Mouse (Mus musculus) heart, embryonic 14.5 days (tissue): ENCODE results near the gene Nrcam. TPM values are rescaled to one million over a fixed set of nuclear protein-coding genes. Genes with fewer than 3 reads are reported as not detected.
A peak's percentile ranks its signal among the peaks of the same experiment; 100 is the strongest.

Source experiments
- ATAC-seq: fragments of 200-750 bp; cut with Nextera tagmentation; 2 replicates; pipeline ENCODE4 v1.8.0; 2017; ENCODE audit warnings: low read depth, moderate TSS enrichment; ENCODE audit not compliant: insufficient number of reproducible peaks, insufficient read depth, low FRiP score
- H3K27ac ChIP-seq, 2 experiments: fragments of 200-500 bp in 1 of 2; fragments of 300-500 bp in 1 of 2; sonication (generic) in 1 of 2; replicated peaks in 1 of 2; 2 replicates each; pipeline ENCODE4 v1.5.1; 2012 to 2014; ENCODE audit warnings: low read depth in 2 of 2, low read length in 2 of 2, control low read depth in 1 of 2, mild to moderate bottlenecking in 1 of 2, mixed read lengths in 1 of 2; ENCODE audit not compliant: control insufficient read depth in 1 of 2, insufficient read depth in 1 of 2
- H3K27me3 ChIP-seq: fragments of 300-500 bp; sonication (generic); 2 replicates; pipeline ENCODE4 v1.6.1; 2014; ENCODE audit warnings: mild to moderate bottlenecking, low read length, control low read depth; ENCODE audit not compliant: control insufficient read depth, insufficient read depth
- H3K36me3 ChIP-seq: fragments of 300-500 bp; sonication (generic); 2 replicates; pipeline ENCODE4 v1.6.1; 2014; ENCODE audit warnings: mild to moderate bottlenecking, control low read depth, low read length, mixed read lengths; ENCODE audit not compliant: control insufficient read depth, insufficient read depth
- H3K4me1 ChIP-seq, 2 experiments: fragments of 200-500 bp in 1 of 2; fragments of 300-500 bp in 1 of 2; sonication (generic) in 1 of 2; 2 replicates each; pipeline ENCODE4 v1.6.1; 2012 to 2014; ENCODE audit warnings: low read length in 2 of 2, control low read depth in 1 of 2, mixed read lengths in 1 of 2; ENCODE audit not compliant: control insufficient read depth in 2 of 2, insufficient read depth in 2 of 2
- H3K4me2 ChIP-seq: fragments of 300-500 bp; sonication (generic); 2 replicates; pipeline ENCODE4 v1.6.1; 2014; ENCODE audit warnings: mild to moderate bottlenecking, low read length
- H3K4me3 ChIP-seq, 2 experiments: fragments of 200-500 bp in 1 of 2; fragments of 300-500 bp in 1 of 2; sonication (generic) in 1 of 2; 2 replicates each; pipeline ENCODE4 v1.5.1; 2012 to 2014; ENCODE audit warnings: low read length in 2 of 2, mild to moderate bottlenecking in 2 of 2, control low read depth in 1 of 2, low read depth in 1 of 2, moderate library complexity in 1 of 2; ENCODE audit not compliant: control insufficient read depth in 1 of 2, insufficient read depth in 1 of 2
- H3K9ac ChIP-seq: fragments of 300-500 bp; sonication (generic); 2 replicates; pipeline ENCODE4 v1.6.1; 2014; ENCODE audit warnings: mild to moderate bottlenecking, low read length
- H3K9me3 ChIP-seq: fragments of 300-500 bp; sonication (generic); 2 replicates; pipeline ENCODE4 v1.6.1; 2016; ENCODE audit warnings: low read length, control low read depth; ENCODE audit not compliant: control insufficient read depth
- WGBS: fragments of 180-500 bp; shearing (Covaris S2); extraction: QIAGEN DNeasy Blood & Tissue Kit; methylation state at CpG from one replicate; pipeline ENCODE4 v1.1.7; 2014; 5-methylcytosine and 5-hydroxymethylcytosine counted together
- polyA plus RNA-seq: library from polyadenylated mRNA; unstranded; fragments of >200 nt; fragmentation: Nextera tagmentation; extraction: Ambion mirVana; gene quantifications from 2 replicates; pipeline ENCODE4 v1.2.1, GENCODE M21; 2014

Gene Nrcam
- polyA plus RNA-seq, 1 experiment from 2014 or later = 1.3 TPM

- no peak overlapping the region for H3K9ac ChIP-seq
- H3K36me3 ChIP-seq = peaks cover 43% of the 10 kb centered on the region
- no peaks in the 10 kb centered on the region for H3K27me3 ChIP-seq
- H3K4me1 ChIP-seq = peaks cover 0 to 3% of the 10 kb centered on the region in 2 experiments; a peak in 2 of 4 replicates
- no peak overlapping the region for H3K4me3 ChIP-seq
- H3K27ac ChIP-seq = no peak overlapping the region
- no peaks in the 10 kb centered on the region for H3K9me3 ChIP-seq
- WGBS = 84% methylated on average over 1 of the region's 1 CpGs
- no peak overlapping the region for H3K4me2 ChIP-seq
- ATAC-seq = no peak
These were observed 24.7 kb upstream of the Nrcam start for GRCm38 (mm10) chr12:44304012-44304411.

- peaks cover 0 to 3% of the 10 kb centered on the region in 2 experiments; a peak in 2 of 4 replicates for H3K4me1 ChIP-seq
- no peak overlapping the region for H3K4me2 ChIP-seq
- no peaks in the 10 kb centered on the region for H3K9me3 ChIP-seq
- no peak overlapping the region for H3K27ac ChIP-seq
- peaks cover 46% of the 10 kb centered on the region for H3K36me3 ChIP-seq
- no peaks in the 10 kb centered on the region for H3K27me3 ChIP-seq
- no peak for ATAC-seq
- no peak overlapping the region for H3K4me3 ChIP-seq
- no peak overlapping the region for H3K9ac ChIP-seq
- WGBS = 88% methylated on average over 5 of the region's 5 CpGs
These were observed 23.8 kb upstream of the Nrcam start for GRCm38 (mm10) chr12:44304869-44305268.

GRCm38 (mm10) chr12:44308221-44308620, 20.5 kb upstream of the Nrcam start:
- H3K27ac ChIP-seq = no peak overlapping the region
- no peak overlapping the region for H3K9ac ChIP-seq
- no peak overlapping the region for H3K4me2 ChIP-seq
- no peaks in the 10 kb centered on the region for H3K9me3 ChIP-seq
- no peak for ATAC-seq
- H3K4me1 ChIP-seq = peaks cover 0 to 3% of the 10 kb centered on the region in 2 experiments; a peak in 2 of 4 replicates
- no peaks in the 10 kb centered on the region for H3K27me3 ChIP-seq
- H3K4me3 ChIP-seq = no peak overlapping the region
- 81% methylated on average over 3 of the region's 3 CpGs for WGBS
- peaks cover 50% of the 10 kb centered on the region for H3K36me3 ChIP-seq

GRCm38 (mm10) chr12:44315212-44315611, 13.5 kb upstream of the Nrcam start:
- WGBS = 83% methylated on average over 2 of the region's 2 CpGs
- Histone ChIP-seq H3K27ac (no peak overlapping the region), H3K36me3 (peaks cover 24% of the 10 kb centered on the region), H3K27me3 (no peaks in the 10 kb centered on the region), H3K4me1 (no peaks in the 10 kb centered on the region), H3K9ac (no peak overlapping the region), H3K4me3 (no peak overlapping the region), H3K9me3 (no peaks in the 10 kb centered on the region), H3K4me2 (no peak overlapping the region)
- ATAC-seq = no peak

- Histone ChIP-seq H3K4me2 (no peak overlapping the region), H3K4me1 (peaks cover 5 to 7% of the 10 kb centered on the region in 2 experiments; a peak in 3 of 4 replicates), H3K27ac (no peak overlapping the region), H3K4me3 (no peak overlapping the region), H3K9ac (no peak overlapping the region), H3K27me3 (peaks cover 12% of the 10 kb centered on the region), H3K36me3 (no peaks in the 10 kb centered on the region), H3K9me3 (no peaks in the 10 kb centered on the region)
- ATAC-seq = no peak
These were observed 3.6 kb upstream of the Nrcam start for GRCm38 (mm10) chr12:44325091-44325490.

GRCm38 (mm10) chr12:44327452-44327851, 1.2 kb upstream of the Nrcam start:
- H3K4me2 ChIP-seq = no peak overlapping the region
- no peak overlapping the region for H3K9ac ChIP-seq
- H3K4me3 ChIP-seq = no peak overlapping the region
- WGBS = 35% methylated on average over 6 of the region's 6 CpGs
- H3K9me3 ChIP-seq = no peaks in the 10 kb centered on the region
- no peaks in the 10 kb centered on the region for H3K36me3 ChIP-seq
- no peak overlapping the region for H3K27ac ChIP-seq
- ATAC-seq = no peak
- H3K27me3 ChIP-seq = peaks cover 20% of the 10 kb centered on the region
- peaks cover 6 to 13% of the 10 kb centered on the region in 2 experiments; a peak in 3 of 4 replicates for H3K4me1 ChIP-seq

- no peak; the same call in none of the 2 replicates for ATAC-seq
- peaks cover 20% of the 10 kb centered on the region for H3K27me3 ChIP-seq
- under 1% methylated on average over 61 of the region's 61 CpGs for WGBS
- no peaks in the 10 kb centered on the region for H3K9me3 ChIP-seq
- peak overlapping the region; percentile 99 for H3K4me2 ChIP-seq
- H3K9ac ChIP-seq = peak overlapping the region; percentile 51
- no peak overlapping the region for H3K27ac ChIP-seq
- no peaks in the 10 kb centered on the region for H3K36me3 ChIP-seq
- peaks cover 6 to 13% of the 10 kb centered on the region in 2 experiments; a peak in 3 of 4 replicates for H3K4me1 ChIP-seq
- H3K4me3 ChIP-seq = peak overlapping the region; percentile 51 to 63
These were observed 881 bp downstream of the Nrcam start for GRCm38 (mm10) chr12:44329316-44330215.
